Mouse (Mus musculus) heart, postnatal 14 days (tissue): ENCODE results near the gene Cbx4. TPM values are rescaled to one million over a fixed set of nuclear protein-coding genes. Genes with fewer than 3 reads are reported as not detected.

Experiments used
- DNase-seq, 2 experiments: peaks; one replicate each; pipeline ENCODE4 v3.0.0; 2021 to 2022
- intact Hi-C: fragments of 180-260 bp; cut with DNase I; formaldehyde crosslinking; loops from one replicate; pipeline ENCODE4 v1.15.1; 2025
- total RNA-seq, 2 experiments: library from RNA; stranded (reverse); gene quantifications; 2 replicates each; pipeline ENCODE4 v1.2.3; 2021

The Cbx4 gene
- total RNA-seq, 2 experiments from 2014 or later: 15.2 to 17.8 TPM

- DNase-seq: peak; percentile 42 to 56
- intact Hi-C loops: no loop called here
Observed at GRCm38 (mm10) chr11:119088391-119089234, 2.6 kb upstream of the Cbx4 start.

DNA sequence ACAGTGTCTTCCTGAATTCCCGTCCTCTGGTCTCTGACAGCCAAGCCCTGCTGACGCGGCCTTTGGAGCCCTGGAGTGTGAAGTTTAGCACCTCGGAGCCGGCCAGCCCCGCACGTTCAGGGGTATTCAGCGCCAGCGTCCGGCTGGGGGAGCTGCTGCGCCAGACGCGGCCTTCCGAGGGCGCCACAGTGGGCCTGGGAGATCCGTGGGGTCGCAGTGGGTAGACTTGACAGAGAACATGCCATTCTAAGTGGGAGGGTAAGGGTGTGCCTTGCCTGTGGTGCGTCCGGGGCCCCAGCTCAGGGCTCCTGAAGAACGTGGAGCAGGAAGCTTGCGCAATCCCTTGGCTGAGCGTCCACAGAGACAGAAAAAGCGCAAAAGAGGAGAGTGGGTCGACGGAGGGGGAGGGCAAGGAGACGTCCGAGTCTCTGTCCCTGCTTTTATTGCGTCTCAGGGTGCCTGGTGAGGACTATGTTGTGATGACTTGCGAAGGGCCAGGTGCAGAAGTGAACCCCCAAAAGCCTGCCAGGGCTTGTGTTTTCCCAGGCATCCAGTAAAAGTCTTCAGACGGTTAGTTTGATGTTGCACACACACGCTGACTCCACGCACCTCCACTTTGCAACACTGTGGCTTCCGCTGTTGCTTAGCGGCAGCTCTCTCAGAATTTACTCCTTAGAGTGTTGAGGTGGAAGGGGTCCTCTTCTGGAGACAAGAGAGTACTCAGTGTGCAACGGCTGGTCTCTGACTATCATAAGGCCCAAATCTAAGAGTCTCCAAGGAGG is 1.5 kb upstream of the Cbx4 start:
- peak; percentile 53 to 68 for DNase-seq
- intact Hi-C loops: no loop called here

- DNase-seq: peak; percentile 71 to 78
- intact Hi-C loops: no loop called here
Observed at GRCm38 (mm10) chr11:119085279-119086062, 550 bp downstream of the Cbx4 start.

GRCm38 (mm10) chr11:119084446-119085278 is 1.4 kb downstream of the Cbx4 start:
- intact Hi-C loops: no loop called here

DNA sequence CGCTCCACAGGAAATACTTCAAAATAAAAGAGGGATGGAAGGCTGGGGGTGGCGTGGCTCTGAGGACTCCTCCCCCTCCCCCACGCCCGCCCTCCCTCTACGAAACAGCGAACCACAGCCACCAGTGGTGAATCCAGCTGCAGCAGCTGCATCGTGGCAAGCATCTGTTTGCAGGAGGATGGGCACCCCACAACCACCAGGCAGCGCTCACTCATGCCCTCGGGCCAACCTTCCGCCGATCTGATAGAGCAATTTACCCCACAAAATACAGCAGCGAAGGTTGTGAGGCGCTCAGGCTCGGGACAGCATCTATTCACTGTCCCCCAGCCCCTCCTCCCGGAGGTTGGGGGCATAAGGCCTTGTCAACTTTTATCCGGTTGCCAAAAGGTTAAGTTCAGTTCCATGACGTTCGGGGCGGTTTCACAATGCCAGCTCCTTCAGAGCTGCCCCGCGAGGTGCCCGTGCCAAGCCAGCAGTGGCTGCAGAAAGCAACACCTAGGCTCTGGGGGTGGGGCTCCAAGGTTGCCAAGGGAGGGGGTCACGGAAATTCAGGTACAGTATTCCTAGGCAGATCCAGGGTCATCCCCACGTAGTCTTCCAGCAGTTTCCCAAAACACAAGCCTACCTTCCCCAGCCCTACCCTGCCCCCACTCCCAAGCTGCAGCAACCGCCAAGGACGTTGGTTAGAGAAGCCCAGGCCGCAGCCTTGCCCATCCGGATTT is 2.1 kb downstream of the Cbx4 start:
- DNase-seq: peak; percentile 52 to 57
- intact Hi-C loops: no loop called here

More at GRCm38 (mm10) chr11:119084446-119085278, 1.4 kb downstream of the Cbx4 start:
- DNase-seq: peak; percentile 59 to 71

GRCm38 (mm10) chr11:119082638-119083599 is 3.1 kb downstream of the Cbx4 start:
- DNase-seq: no peak
- intact Hi-C loops: no loop called here

DNA sequence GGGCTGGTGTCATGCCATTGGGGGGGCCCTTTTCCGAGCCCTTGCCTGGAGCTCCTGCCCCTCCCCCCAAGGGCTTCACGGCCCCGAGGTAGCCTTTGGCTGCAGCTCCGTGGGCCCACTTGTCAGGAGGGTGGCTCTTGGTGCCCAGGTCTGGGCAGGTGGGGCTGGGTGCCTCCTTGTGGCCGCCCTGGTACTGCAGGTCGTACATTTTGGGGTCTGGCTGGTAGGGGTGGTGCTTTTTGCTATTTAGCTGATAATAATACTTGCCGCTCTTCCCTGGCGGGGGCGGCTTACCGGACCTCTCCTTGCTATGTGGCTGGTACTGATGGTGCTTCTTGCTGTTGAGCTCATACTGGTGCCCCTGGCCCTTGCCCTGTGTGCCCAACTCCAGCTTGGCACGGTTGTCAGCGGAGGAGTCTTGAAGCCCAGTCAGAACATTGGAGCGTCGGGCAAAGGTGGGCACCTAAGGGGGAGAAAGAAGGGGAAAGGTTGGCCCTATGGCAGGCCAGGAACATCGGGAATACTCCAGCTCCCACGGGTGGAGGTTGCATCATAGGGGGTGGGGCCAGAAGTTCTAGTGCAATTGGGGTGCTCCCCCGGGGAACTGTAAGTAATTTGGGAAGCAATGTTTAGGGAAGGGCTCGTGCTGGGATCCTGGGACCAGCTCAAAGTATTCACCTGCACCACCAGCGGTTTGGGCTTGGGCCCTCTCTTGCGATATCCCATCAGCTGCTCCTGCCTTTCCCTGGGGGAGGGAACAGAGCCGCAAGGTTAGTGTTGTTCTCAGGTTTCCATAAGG is 4.0 kb downstream of the Cbx4 start:
- intact Hi-C loops: no loop called here
- peak; percentile 53 to 61 for DNase-seq

DNA sequence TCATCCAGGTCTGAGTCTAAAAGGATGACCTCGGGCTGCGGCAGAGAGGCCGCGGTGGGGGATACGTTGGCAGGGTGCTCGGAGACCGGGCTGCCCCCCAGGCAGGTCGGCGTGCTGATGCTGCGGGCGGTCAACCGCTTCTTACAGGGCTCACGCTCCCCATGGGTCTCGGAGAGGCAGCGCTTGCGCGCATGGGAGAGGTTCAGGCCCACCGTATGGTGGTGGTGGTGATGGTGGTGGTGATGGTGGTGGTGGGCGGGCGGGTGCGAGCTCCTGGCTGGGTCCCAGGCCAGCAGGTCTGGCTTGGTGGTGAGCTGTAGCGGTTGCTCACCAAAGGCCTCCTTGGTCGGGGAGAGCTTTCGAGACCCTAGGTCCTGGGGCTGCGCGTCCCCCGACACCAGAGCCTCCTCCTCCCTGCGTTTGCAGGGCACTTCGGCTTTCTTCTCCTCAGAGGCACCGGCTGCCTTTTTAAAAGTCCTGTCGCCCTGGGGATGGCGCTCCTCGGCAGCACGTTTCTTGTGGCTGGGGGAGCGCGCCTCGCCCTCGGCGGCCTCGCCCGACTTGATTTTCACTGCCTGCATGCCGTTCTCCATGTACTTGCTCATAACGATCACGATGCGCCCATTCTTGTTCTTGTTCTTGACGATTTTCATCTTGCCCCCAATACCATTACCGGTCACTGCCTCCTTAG is 4.7 kb downstream of the Cbx4 start:
- intact Hi-C loops: no loop called here
- no peak for DNase-seq

DNA sequence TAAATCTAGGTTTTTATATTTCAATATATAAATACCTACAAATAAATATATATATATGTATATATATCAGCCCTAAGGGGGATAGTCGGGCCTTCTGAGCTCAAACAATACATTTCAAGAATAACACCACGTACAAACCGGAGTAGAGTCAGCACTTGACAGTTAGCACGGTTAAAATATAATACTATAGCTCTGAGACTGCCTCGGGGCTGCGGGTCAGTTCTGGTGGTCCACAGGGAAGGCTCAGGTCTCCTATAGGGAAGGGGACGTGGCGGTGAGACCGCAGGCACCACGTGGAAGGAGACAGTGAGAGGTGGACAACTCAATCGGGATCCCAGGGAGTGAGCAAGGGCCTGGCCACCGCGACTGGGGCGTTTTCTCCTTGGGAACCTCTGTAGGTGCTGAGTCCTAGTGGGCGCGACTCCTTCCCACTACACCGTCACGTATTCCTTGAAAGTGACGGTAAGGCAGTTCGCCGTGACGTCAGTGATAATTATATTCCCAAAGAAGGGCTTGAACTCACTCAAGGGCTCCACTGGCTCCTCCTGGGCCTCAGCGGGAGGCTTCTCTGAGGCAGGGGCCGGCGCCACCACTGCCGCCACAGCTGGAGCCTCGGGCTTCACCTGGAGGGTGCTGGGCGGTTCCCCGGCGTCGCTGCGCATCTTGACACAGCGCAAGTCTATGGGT is 5.4 kb downstream of the Cbx4 start:
- intact Hi-C loops: no loop called here
- DNase-seq: no peak

GRCm38 (mm10) chr11:119079445-119079837 is 6.6 kb downstream of the Cbx4 start:
- intact Hi-C loops: loop anchor here (2.0 kb wide), 1 partner anchor 19 kb away; no protein-coding TSS in a partner anchor
- no peak for DNase-seq

DNA sequence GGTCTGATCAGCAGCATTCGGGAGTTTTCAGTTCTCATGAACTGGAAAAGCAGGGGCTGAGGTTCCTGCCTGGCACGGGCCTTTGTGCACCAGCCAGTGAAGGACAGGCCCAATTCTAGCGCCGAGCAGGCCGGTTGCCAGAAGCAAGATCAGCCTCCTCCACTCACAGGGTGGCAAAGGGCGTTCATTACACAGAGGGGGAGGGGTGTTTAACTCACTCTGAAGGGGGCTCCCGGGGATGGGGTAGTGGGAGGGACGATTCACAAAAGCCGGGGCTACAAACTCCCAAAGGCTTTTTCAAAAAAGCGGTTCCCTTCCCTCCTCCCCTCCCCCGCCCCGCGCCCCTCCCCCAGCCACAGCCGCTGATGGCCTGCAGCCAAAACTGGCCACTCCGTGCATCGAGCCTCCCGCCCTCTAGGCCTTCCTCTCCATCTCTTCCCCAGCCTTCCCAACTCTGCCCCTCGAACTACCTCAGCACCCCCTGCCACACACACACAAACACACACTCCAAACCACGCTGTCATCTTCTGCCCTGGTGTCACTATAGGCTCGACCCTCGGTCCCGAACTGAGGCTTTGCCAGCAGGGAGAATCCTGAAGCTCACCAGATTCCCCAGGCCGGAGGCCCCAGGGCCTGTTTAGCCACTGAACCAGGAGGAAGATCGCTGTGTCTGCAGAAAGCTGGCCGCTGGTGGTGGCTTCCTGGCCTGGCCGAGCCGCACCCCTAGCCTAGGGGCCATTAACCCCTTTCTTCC is 7.2 kb downstream of the Cbx4 start:
- intact Hi-C loops: loop anchor here (2.0 kb wide), 1 partner anchor 18 kb away; no protein-coding TSS in a partner anchor
- DNase-seq: peak; percentile 56 to 76

DNA sequence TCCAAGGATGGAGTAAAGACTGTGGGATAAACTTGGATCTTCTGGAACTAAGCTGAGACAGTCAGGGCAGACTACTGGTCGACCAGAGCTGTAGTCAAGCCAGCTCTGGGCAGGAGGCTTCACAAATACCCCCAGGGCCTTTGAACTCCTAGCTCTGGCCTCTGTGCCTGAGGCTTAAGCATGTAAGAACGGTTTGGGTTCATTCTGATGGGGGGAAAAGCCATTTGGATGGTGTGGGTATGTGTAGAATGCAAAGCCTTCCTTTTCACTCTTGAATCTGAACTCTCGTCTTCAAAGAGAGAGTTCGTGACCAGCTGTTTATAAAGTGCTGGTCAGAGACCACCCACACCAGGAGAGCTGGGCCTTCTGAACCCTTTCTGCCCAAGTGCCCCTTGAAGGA is 8.3 kb downstream of the Cbx4 start:
- DNase-seq: no peak
- intact Hi-C loops: loop anchor here (2.0 kb wide), 1 partner anchor 17 kb away; no protein-coding TSS in a partner anchor

DNA sequence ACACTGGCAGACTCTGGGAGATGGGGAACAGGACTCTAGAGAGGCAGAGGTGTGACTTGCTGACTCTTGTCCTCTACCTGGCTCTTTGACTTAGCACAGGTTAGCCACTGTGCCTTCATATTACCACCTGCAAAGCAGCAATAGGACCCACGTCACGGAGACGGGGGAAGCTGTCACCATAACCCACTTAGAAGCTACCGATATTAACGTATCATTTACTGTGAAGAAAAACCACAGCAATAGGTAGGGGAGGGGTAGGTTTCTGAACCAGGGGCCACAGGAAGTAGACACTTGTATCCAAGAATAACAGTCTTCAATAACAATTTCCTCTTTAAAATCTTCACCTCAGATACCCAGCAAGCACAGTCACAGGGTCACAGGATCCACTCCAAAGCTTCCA is 10.2 kb downstream of the Cbx4 start:
- intact Hi-C loops: no loop called here
- DNase-seq: no peak

GRCm38 (mm10) chr11:119073876-119074433 is 12.1 kb downstream of the Cbx4 start:
- intact Hi-C loops: no loop called here
- DNase-seq: no peak

DNA sequence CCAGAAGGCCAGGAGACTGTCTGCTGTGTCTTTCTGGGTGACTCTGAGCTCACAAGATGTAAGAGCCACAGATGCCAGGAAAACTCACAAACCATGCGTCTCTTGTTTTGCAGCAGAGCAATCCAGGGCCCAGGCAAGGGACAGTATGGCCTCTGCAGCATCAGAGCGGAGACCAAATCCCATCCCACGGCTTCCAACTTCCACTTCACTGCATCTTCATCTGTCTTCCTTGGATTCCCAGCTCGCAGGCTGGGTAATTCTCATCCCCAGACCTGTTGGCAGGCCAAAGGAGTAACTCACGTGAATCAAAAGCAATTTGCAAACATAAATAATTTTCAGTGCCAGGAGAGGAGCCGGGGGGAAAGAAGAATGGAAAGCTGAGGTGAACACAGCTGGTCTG is 13.0 kb downstream of the Cbx4 start:
- intact Hi-C loops: no loop called here
- no peak for DNase-seq
